Mouse (Mus musculus) limb, embryonic 13.5 days (tissue): ENCODE results near the gene Tmbim6. TPM values are rescaled to one million over a fixed set of nuclear protein-coding genes. Genes with fewer than 3 reads are reported as not detected.
A peak's percentile ranks its signal among the peaks of the same experiment; 100 is the strongest.

Source experiments
- ATAC-seq: fragments of 200-750 bp; cut with Nextera tagmentation; 2 replicates; pipeline ENCODE4 v1.8.0; 2017; ENCODE audit warnings: low read depth, moderate number of reproducible peaks, moderate TSS enrichment; ENCODE audit not compliant: low FRiP score
- H3K27ac ChIP-seq: fragments of 300-500 bp; sonication (generic); 2 replicates; pipeline ENCODE4 v1.5.1; 2015; ENCODE audit warnings: inconsistent platforms, mild to moderate bottlenecking, moderate library complexity
- H3K27me3 ChIP-seq: fragments of 300-500 bp; sonication (generic); 2 replicates; pipeline ENCODE4 v1.6.1; 2015; ENCODE audit warnings: mild to moderate bottlenecking, inconsistent platforms
- H3K36me3 ChIP-seq: fragments of 300-500 bp; sonication (generic); 2 replicates; pipeline ENCODE4 v1.6.1; 2015; ENCODE audit warnings: inconsistent platforms, mild to moderate bottlenecking, moderate library complexity
- H3K4me1 ChIP-seq: fragments of 300-500 bp; sonication (generic); 2 replicates; pipeline ENCODE4 v1.6.1; 2015; ENCODE audit warnings: inconsistent platforms
- H3K4me2 ChIP-seq: fragments of 300-500 bp; sonication (generic); replicated peaks from 2 replicates; pipeline ENCODE4 v1.6.1; 2015; ENCODE audit warnings: inconsistent platforms, mild to moderate bottlenecking, moderate library complexity
- H3K4me3 ChIP-seq: fragments of 300-500 bp; sonication (generic); 2 replicates; pipeline ENCODE4 v1.5.1; 2015; ENCODE audit warnings: moderate library complexity, mild to moderate bottlenecking, inconsistent platforms
- H3K9ac ChIP-seq: fragments of 300-500 bp; sonication (generic); 2 replicates; pipeline ENCODE4 v1.6.1; 2015; ENCODE audit warnings: mild to moderate bottlenecking, inconsistent platforms
- H3K9me3 ChIP-seq: fragments of 300-500 bp; sonication (generic); 2 replicates; pipeline ENCODE4 v1.6.1; 2016; ENCODE audit warnings: inconsistent platforms
- WGBS: fragments of 180-500 bp; shearing (Covaris S2); methylation state at CpG from one replicate; pipeline ENCODE4 v1.1.7; 2015; 5-methylcytosine and 5-hydroxymethylcytosine counted together
- polyA plus RNA-seq: library from polyadenylated mRNA; unstranded; fragments of >200 nt; fragmentation: Nextera tagmentation; extraction: Ambion mirVana; gene quantifications from 2 replicates; pipeline ENCODE4 v1.2.1, GENCODE M21; 2015

Tmbim6 gene
- polyA plus RNA-seq, 1 experiment from 2014 or later, result 298 TPM

- Histone ChIP-seq H3K36me3 (peaks cover 63% of the 10 kb centered on the region), H3K9ac (no peak overlapping the region), H3K27ac (peak overlapping the region; percentile 95), H3K4me2 (no peak overlapping the region), H3K9me3 (no peaks in the 10 kb centered on the region), H3K27me3 (no peaks in the 10 kb centered on the region), H3K4me3 (no peak overlapping the region), H3K4me1 (peaks cover 37% of the 10 kb centered on the region)
- ATAC-seq, result no peak
- WGBS, result 94% methylated on average over 23 of the region's 23 CpGs
Measured at GRCm38 (mm10) chr15:99422551-99422950, 29.9 kb downstream of the Tmbim6 start.

- WGBS, result 96% methylated on average over 10 of the region's 10 CpGs
- H3K9ac ChIP-seq, result no peak overlapping the region
- no peak overlapping the region for H3K4me3 ChIP-seq
- ATAC-seq, result no peak
- H3K27ac ChIP-seq, result no peak overlapping the region
- H3K9me3 ChIP-seq, result no peaks in the 10 kb centered on the region
- H3K27me3 ChIP-seq, result no peaks in the 10 kb centered on the region
- H3K4me1 ChIP-seq, result peaks cover 31% of the 10 kb centered on the region
- H3K36me3 ChIP-seq, result peaks cover 68% of the 10 kb centered on the region
- H3K4me2 ChIP-seq, result no peak overlapping the region
Measured at GRCm38 (mm10) chr15:99423131-99423530, 30.4 kb downstream of the Tmbim6 start.

- H3K9ac ChIP-seq, result no peak overlapping the region
- H3K4me1 ChIP-seq, result peaks cover 27% of the 10 kb centered on the region
- H3K27ac ChIP-seq, result no peak overlapping the region
- 93% methylated on average over 9 of the region's 9 CpGs for WGBS
- H3K9me3 ChIP-seq, result no peaks in the 10 kb centered on the region
- no peaks in the 10 kb centered on the region for H3K27me3 ChIP-seq
- no peak overlapping the region for H3K4me2 ChIP-seq
- H3K4me3 ChIP-seq, result no peak overlapping the region
- peaks cover 76% of the 10 kb centered on the region for H3K36me3 ChIP-seq
- ATAC-seq, result no peak
Measured at GRCm38 (mm10) chr15:99423884-99424283, 31.2 kb downstream of the Tmbim6 start.

GRCm38 (mm10) chr15:99430394-99430793 lies 37.7 kb downstream of the Tmbim6 start:
- Histone ChIP-seq H3K27me3 (no peaks in the 10 kb centered on the region), H3K4me2 (no peak overlapping the region), H3K4me1 (peaks cover 30% of the 10 kb centered on the region), H3K36me3 (peaks cover 88% of the 10 kb centered on the region), H3K9ac (no peak overlapping the region), H3K4me3 (no peak overlapping the region), H3K9me3 (no peaks in the 10 kb centered on the region), H3K27ac (peak overlapping the region; percentile 48; the same call in 1 of the 2 replicates)
- ATAC-seq, result no peak
- 84% methylated on average over 8 of the region's 8 CpGs for WGBS

- peaks cover 34% of the 10 kb centered on the region for H3K4me1 ChIP-seq
- peaks cover 82% of the 10 kb centered on the region for H3K36me3 ChIP-seq
- no peak overlapping the region for H3K4me3 ChIP-seq
- H3K27ac ChIP-seq, result peak overlapping the region; percentile 48
- H3K4me2 ChIP-seq, result no peak overlapping the region
- ATAC-seq, result no peak
- no peak overlapping the region for H3K9ac ChIP-seq
- H3K9me3 ChIP-seq, result no peaks in the 10 kb centered on the region
- 84% methylated on average over 10 of the region's 10 CpGs for WGBS
- H3K27me3 ChIP-seq, result no peaks in the 10 kb centered on the region
Measured at GRCm38 (mm10) chr15:99431063-99431462, 38.4 kb downstream of the Tmbim6 start.

GRCm38 (mm10) chr15:99431504-99431903 lies 38.8 kb downstream of the Tmbim6 start:
- Histone ChIP-seq H3K4me2 (no peak overlapping the region), H3K27ac (peak overlapping the region; percentile 3; the same call in 1 of the 2 replicates), H3K4me1 (peaks cover 39% of the 10 kb centered on the region), H3K9me3 (no peaks in the 10 kb centered on the region), H3K36me3 (peaks cover 78% of the 10 kb centered on the region), H3K27me3 (no peaks in the 10 kb centered on the region), H3K9ac (no peak overlapping the region), H3K4me3 (no peak overlapping the region)
- 77% methylated on average over 7 of the region's 7 CpGs for WGBS
- ATAC-seq, result peak; percentile 51; the same call in 1 of the 2 replicates

GRCm38 (mm10) chr15:99431967-99432366 lies 39.3 kb downstream of the Tmbim6 start:
- peak; percentile 29; the same call in 1 of the 2 replicates for ATAC-seq
- Histone ChIP-seq H3K4me2 (no peak overlapping the region), H3K4me3 (no peak overlapping the region), H3K36me3 (peaks cover 78% of the 10 kb centered on the region), H3K27me3 (no peaks in the 10 kb centered on the region), H3K9me3 (no peaks in the 10 kb centered on the region), H3K4me1 (peaks cover 43% of the 10 kb centered on the region), H3K27ac (peak overlapping the region; percentile 3; the same call in 1 of the 2 replicates), H3K9ac (no peak overlapping the region)
- 83% methylated on average over 8 of the region's 8 CpGs for WGBS

GRCm38 (mm10) chr15:99433081-99433718 lies 40.5 kb downstream of the Tmbim6 start:
- WGBS, result 91% methylated on average over 16 of the region's 16 CpGs
- H3K36me3 ChIP-seq, result peaks cover 72% of the 10 kb centered on the region

GRCm38 (mm10) chr15:99433913-99434312 lies 41.2 kb downstream of the Tmbim6 start:
- H3K27ac ChIP-seq, result peak overlapping the region; percentile 6; the same call in 1 of the 2 replicates
- ATAC-seq, result no peak
- H3K27me3 ChIP-seq, result no peaks in the 10 kb centered on the region
- no peak overlapping the region for H3K4me3 ChIP-seq
- no peaks in the 10 kb centered on the region for H3K9me3 ChIP-seq
- 84% methylated on average over 12 of the region's 12 CpGs for WGBS
- H3K4me1 ChIP-seq, result peaks cover 61% of the 10 kb centered on the region
- no peak overlapping the region for H3K4me2 ChIP-seq
- H3K9ac ChIP-seq, result no peak overlapping the region
- H3K36me3 ChIP-seq, result peaks cover 72% of the 10 kb centered on the region

More at GRCm38 (mm10) chr15:99433081-99433718, 40.5 kb downstream of the Tmbim6 start:
- ATAC-seq, result no peak
- H3K4me2 ChIP-seq, result no peak overlapping the region
- H3K27ac ChIP-seq, result no peak overlapping the region; the same call in 1 of the 2 replicates
- no peak overlapping the region for H3K4me3 ChIP-seq
- H3K4me1 ChIP-seq, result peaks cover 54% of the 10 kb centered on the region
- H3K9ac ChIP-seq, result no peak overlapping the region
- H3K27me3 ChIP-seq, result no peaks in the 10 kb centered on the region
- H3K9me3 ChIP-seq, result no peaks in the 10 kb centered on the region

- H3K4me3 ChIP-seq, result no peak overlapping the region
- ATAC-seq, result no peak
- H3K27ac ChIP-seq, result no peak overlapping the region
- no peaks in the 10 kb centered on the region for H3K9me3 ChIP-seq
- no peaks in the 10 kb centered on the region for H3K27me3 ChIP-seq
- H3K4me1 ChIP-seq, result peaks cover 70% of the 10 kb centered on the region
- peak overlapping the region; percentile 4; the same call in 1 of the 2 replicates for H3K9ac ChIP-seq
- H3K4me2 ChIP-seq, result no peak overlapping the region
- WGBS, result 74% methylated on average over 8 of the region's 8 CpGs
- H3K36me3 ChIP-seq, result peaks cover 27% of the 10 kb centered on the region
Measured at GRCm38 (mm10) chr15:99438966-99439698, 46.5 kb downstream of the Tmbim6 start.

GRCm38 (mm10) chr15:99440112-99440815 lies 47.6 kb downstream of the Tmbim6 start:
- peak overlapping the region; percentile 35 for H3K4me2 ChIP-seq
- peaks cover 35% of the 10 kb centered on the region for H3K36me3 ChIP-seq
- peak overlapping the region; percentile 84 for H3K27ac ChIP-seq

More at GRCm38 (mm10) chr15:99440112-99440815, 47.6 kb downstream of the Tmbim6 start:
- H3K4me3 ChIP-seq, result no peak overlapping the region
- H3K27me3 ChIP-seq, result no peaks in the 10 kb centered on the region
- ATAC-seq, result peak; percentile 85
- 39% methylated on average over 2 of the region's 2 CpGs for WGBS
- H3K9ac ChIP-seq, result peak overlapping the region; percentile 21; the same call in 1 of the 2 replicates
- peaks cover 66% of the 10 kb centered on the region for H3K4me1 ChIP-seq
- H3K9me3 ChIP-seq, result no peaks in the 10 kb centered on the region
